Mouse (Mus musculus) CD4-positive helper T cell, adult 2 months (primary cell): Measurements from ENCODE around the gene Eef2k.

Source experiments
- DNase-seq: peaks from one replicate; pipeline ENCODE4 v3.0.0-alpha.2; 2012; ENCODE audit warnings: low read depth, missing footprints, low spot score

Eef2k gene

GRCm38 (mm10) chr7:120843852-120844435 lies 1.3 kb downstream of the Eef2k start:
- no peak for DNase-seq

- no peak for DNase-seq
Measured at GRCm38 (mm10) chr7:120844689-120845088, 2.1 kb downstream of the Eef2k start.

GRCm38 (mm10) chr7:120848831-120849512 lies 6.3 kb downstream of the Eef2k start:
- DNase-seq: peak; percentile 15

- DNase-seq: no peak
Measured at GRCm38 (mm10) chr7:120850165-120850564, 7.5 kb downstream of the Eef2k start.

GRCm38 (mm10) chr7:120859854-120860253 lies 17.2 kb downstream of the Eef2k start:
- DNase-seq: no peak

GRCm38 (mm10) chr7:120860799-120861487 lies 18.3 kb downstream of the Eef2k start:
- DNase-seq: no peak

- no peak for DNase-seq
Measured at GRCm38 (mm10) chr7:120861488-120862047, 18.9 kb downstream of the Eef2k start.

- no peak for DNase-seq
Measured at GRCm38 (mm10) chr7:120862196-120862595, 19.6 kb downstream of the Eef2k start.

GRCm38 (mm10) chr7:120862626-120863025 lies 20.0 kb downstream of the Eef2k start:
- no peak for DNase-seq

- DNase-seq: no peak
Measured at GRCm38 (mm10) chr7:120863476-120863875, 20.8 kb downstream of the Eef2k start.

- DNase-seq: no peak
Measured at GRCm38 (mm10) chr7:120865100-120865499, 22.5 kb downstream of the Eef2k start.

- no peak for DNase-seq
Measured at GRCm38 (mm10) chr7:120865832-120866231, 23.2 kb downstream of the Eef2k start.

GRCm38 (mm10) chr7:120866684-120867083 lies 24.1 kb downstream of the Eef2k start:
- DNase-seq: no peak

GRCm38 (mm10) chr7:120867720-120868119 lies 25.1 kb downstream of the Eef2k start:
- DNase-seq: no peak

- no peak for DNase-seq
Measured at GRCm38 (mm10) chr7:120869883-120870282, 27.3 kb downstream of the Eef2k start.

GRCm38 (mm10) chr7:120870431-120871008 lies 27.9 kb downstream of the Eef2k start:
- no peak for DNase-seq

GRCm38 (mm10) chr7:120873083-120873482 lies 30.5 kb downstream of the Eef2k start:
- no peak for DNase-seq

GRCm38 (mm10) chr7:120874021-120874420 lies 31.4 kb downstream of the Eef2k start:
- no peak for DNase-seq

- no peak for DNase-seq
Measured at GRCm38 (mm10) chr7:120874764-120875539, 32.3 kb downstream of the Eef2k start.

- DNase-seq: no peak
Measured at GRCm38 (mm10) chr7:120875540-120876388, 33.1 kb downstream of the Eef2k start.
